Mouse (Mus musculus) urinary bladder, postnatal 4 days (tissue): Measurements from ENCODE around the gene Trmt10a.

ENCODE experiments used
- DNase-seq, 2 experiments: peaks; one replicate each; pipeline ENCODE4 v3.0.0; 2021 to 2022; ENCODE audit warnings: low spot score in 2 of 2

Trmt10a gene

DNA sequence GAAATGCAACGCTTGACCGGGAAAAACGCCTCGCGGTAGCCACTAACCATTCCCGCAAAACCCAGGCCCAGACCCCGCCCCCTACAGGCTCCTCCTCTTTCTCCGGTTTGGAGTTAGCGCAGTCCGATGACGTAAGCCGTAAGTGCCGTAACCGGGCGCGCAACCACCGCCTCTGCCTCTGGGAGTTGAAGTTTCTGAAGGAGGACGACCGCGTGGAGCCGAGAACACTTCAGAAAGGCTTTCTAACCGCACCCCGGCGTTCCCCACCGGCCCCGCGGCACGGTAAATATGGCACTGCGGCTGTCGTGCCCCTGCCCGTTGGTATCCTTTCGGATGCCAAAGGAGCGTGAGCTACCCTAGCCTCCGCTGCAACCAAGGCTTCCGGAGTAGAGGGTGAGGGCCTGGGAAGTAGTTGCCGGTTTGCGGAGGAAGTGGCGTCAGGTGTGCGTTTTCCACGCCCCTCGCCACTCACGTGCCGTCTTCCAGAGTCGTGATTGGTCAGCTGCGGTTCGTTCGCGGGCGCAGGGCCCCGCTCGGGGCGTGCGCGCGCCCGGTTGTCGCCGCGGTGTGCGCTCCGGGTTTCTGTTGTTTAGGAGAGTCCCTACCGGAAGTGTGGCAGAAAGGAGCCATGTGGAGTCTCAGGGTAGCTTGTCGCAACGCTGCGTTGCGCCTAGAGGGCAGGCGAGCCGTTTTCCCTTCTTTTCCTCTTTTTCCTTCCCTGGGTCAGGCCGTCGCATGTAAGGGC lies at the start of gene Trmt10a:
Trmt10a (plus strand) TSS at position 134 of the 745 bp plus-strand sequence.
- peak; percentile 96 to 99 for DNase-seq

DNA sequence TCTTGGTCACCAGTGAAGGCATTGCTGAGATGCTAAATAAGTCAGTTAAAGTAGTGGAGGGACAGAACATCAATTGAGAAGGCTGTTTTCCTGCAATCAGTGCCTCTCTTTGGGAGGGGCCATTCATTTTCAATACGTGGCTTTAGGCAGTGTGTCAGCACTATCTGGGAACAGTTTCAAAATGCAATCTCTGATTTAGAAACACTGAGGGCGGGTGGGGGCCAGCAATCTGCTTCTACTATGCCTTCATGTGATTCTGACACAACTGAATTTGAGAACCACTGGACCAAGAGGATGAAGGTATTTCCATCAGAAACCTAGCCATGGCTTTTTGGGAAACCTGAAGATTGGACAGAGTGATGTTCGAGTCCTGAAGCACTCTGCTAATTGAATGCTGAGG lies 47.9 kb upstream of the Trmt10a start:
- DNase-seq: no peak

DNA sequence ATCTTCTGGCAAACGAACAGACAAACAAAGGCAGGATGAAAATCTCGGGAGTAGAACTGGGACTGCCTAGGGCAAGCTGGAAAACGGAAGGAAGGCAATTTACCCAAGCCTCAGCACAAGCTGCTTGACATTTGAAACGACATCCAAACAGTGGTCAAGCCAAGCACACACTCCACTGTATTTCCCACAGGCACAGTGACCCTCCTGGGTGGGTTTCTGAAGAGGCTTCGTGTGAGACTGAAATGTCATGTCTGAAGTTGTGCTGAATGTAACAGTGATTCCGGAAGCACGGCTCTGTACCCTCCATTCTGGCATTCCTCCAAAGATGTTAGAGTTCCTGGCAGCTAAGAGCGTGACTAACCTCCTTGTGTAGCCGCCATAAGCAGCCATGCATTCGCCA lies 47.5 kb upstream of the Trmt10a start:
- DNase-seq: no peak

DNA sequence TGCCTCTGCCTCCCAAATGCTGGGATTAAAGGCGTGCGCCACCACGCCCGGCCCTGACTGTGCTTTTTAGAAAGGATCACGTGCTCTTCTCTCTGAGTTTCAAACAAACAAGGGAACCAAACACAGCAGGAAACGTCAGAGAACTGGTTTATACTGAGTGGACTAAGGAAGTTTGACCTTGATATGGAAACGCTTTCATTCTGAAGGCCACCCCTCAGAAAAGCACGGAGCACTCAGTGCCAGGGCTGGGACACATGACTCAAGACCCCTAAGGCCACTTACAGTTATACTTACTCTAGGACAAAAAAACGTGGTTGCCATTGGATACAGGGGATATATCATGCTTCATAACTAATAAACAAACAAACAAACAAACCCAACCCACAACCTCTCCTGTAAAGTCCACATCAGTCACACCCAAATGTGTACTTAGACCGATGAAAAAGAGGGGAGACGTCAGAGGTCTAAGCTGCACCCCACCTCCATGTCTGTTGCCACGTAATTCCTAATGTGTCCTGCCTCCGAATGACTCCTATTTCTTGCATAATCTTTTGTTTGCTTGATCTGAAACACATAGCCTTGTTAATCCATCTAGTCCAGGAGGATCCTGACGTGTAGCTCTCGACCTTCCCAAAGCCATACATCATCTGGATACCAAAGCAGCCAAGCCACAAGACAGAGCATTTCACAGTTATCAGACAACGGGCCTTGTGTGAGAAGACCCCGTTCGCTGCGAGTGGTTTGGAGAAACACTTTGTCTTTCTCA lies 46.8 kb upstream of the Trmt10a start:
- no peak for DNase-seq

DNA sequence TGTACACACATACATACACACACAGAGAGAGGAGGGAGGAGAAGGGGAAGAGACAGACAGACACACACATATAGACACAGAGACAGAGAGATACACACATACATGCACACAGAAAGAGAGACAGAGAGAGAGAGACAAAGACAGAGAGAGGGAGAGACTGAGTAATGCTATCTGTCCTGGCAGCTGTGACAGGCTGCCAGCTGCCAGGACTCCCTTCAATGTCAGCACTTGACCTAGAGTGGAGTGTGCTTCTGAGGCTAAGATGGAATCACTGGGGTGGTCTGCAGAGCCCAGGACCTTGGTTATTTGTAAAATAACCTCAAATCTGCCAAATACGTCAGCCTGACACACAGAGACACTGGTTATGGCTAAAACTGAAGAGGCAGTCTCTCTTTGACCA lies 45.5 kb upstream of the Trmt10a start:
- no peak for DNase-seq

DNA sequence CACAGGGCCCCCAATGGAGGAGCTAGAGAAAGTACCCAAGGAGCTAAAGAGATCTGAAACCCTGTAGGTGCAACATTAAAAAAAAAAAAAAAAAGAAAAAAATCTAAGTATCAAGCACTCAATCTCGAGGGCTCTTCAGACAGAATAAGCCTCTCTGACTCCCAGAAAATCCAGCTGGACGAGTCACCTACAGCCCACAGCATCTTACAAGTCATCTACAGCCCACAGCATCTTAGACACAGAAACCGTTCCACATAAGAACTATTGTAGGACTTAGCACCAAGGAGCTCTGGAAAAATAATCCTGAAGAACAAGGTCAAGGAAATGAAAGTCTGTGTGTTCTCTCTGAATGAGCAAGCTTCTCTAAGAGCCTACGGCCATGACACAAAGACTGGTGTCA lies 41.3 kb upstream of the Trmt10a start:
- no peak for DNase-seq

DNA sequence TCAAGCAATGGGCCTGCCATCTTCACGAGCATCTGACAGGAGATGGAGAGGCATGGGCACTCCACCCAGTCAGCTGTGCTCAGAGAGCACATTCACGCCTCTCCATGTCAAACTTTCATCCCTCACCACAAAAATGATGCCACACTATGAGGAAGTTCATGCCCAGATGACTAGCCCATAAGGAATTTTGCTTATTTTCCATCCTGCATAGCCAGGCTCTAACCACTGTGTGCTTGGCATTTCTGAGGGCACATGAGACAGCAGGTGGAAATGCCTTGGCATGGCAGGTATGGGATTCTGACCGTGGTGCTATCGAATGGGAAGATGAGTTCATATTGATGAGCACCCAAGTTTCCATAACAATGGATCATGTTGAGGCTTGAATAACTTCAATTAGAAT lies 39.6 kb upstream of the Trmt10a start:
- DNase-seq: no peak

DNA sequence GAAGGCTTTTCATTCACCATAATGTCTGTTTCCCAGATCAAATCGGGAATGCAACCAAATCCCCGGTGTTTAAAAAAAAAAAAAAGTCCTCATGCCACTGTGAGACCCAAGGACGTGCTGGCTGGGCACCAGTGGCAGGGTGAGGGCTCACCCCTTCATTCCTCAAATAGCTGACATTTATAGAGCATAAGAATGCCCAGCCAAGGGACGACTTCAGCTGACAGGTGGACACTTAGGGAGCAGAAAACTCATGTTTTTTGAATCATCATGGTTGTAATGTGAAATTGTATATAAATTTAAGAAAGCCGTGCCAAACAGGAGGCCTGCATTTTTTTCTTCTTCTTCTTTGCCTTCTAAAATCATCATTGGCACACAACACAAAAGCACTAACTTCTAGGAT lies 38.2 kb upstream of the Trmt10a start:
- DNase-seq: no peak

DNA sequence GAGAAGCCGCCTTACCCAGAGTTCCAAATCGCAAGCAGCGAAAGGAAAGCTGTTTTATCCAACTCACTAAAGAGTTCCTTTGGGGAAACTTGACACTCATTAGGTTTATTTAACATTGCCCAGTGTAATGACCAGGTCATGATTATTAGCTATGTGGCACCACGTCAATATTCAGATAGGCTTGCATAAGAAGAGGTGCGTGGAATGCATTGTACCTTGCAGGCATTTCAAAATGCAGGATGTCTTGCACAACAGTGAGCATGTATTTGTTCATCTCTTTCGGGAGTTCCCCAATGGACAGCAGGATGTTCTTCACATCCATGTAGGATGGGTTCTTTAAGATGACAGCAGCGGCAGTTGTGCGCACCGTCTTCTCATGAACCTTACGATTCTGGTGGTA lies 36.4 kb upstream of the Trmt10a start:
- no peak for DNase-seq

DNA sequence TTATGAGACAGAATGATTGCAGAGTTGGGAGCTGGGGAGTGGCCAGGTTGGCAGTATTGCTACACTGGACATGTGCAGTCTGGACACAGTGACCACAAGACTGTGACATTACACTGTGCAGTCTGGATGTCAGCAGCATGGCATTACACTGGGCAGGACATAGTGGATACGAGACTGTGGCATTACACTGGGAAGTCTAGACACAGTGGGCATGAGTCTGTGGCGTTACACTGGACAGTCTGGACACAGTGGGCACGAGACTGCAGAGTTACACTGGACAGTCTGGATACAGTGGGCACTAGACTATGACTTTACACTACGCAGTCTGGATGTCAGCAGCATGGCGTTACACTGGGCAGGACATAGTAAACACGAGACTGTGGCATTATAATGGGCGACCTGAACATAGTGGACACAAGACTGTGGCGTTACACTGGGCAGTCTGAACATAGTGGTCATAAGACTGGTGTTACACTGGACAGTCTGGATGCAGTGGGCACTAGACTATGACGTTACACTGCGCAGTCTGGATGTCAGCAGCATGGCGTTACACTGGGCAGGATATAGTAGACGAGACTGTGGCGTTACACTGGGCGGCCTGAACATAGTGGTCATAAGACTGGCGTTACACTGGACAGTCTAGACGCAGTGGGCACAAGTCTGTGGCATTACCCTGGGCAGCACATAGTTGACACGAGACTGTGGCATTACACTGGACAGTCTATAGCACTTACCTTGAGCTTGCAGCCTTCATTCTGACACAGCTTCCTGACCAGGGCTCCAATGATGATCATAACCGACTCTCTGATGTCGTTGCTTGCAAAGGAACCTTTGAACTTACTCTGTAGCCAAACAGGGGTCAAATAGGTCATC lies 32.1 kb upstream of the Trmt10a start:
- no peak for DNase-seq

DNA sequence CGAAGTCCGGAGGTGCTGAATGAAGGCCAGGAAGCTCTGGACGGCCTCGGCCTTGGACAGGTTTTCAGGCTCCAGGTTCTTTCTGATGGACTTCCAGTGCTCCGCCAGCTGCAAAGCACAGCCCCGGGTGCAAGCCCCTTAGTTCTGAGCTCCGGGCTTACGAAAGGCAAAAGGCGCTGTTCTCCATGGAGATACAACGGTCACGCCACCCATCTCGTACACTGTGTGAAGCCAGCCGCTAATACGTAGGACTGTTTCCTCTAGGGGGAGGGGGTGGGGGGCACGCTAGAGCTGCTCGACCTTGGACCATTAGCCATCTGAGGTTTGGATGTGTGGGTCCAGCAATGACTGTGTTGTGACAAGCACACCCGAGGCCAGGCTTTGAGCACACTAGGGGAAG lies 29.1 kb upstream of the Trmt10a start:
- DNase-seq: no peak

DNA sequence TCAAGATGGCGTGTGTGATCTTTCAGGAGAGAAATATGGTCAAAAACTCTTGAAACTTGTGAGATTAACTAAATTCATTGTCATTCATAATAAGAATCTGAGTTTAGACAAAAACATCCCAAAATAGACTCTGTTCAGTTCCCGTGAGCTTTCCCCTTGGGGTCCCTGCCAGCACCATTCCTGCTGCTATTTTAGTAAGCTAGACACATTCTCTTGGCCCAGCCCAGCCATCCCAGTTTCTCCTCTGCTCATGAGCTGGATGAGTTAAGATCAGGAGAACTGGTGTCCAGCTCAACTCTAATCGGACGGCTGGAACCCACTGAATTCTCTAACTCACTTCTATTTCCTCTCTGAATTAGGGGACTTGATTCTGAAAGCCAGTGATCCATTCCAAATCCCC lies 26.4 kb upstream of the Trmt10a start:
- no peak for DNase-seq

DNA sequence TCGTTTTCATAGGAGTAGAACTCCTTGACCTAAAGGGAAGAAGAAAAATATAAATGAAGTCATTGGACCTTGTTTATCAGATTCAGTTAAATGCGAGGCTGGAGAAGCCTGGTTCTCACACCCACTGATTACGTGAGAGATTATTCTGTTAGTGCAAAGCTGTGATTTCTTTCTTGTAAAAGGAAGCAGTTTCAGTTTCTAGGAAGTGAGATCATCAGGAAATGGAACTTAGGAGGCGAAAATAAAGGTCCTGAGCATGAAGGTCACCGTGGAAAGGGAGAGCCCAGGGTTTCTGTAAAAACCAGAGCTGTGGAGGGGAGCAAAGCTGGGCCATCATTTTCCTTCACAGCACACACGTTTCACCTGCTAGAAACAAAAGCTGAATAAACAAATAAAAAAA lies 24.9 kb upstream of the Trmt10a start:
- no peak for DNase-seq

DNA sequence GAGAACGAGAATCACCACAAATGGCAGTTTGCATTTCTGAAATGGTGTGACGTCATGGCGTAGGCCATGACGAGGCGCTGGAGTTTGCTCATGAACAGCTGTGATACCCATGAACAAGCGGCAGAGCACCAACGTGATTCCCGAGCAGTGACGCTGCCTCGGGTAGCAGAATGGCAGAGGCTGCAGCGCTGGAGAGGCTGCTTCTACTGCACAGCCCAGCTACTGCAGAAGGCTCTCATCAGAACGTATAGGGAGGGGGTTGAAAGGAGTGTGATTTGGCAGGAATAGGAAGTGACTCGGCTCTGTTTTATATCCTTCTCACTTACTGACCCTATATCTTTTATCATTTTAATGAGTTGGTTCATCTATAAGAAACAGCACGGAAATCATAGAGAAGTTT lies 24.4 kb upstream of the Trmt10a start:
- no peak for DNase-seq

DNA sequence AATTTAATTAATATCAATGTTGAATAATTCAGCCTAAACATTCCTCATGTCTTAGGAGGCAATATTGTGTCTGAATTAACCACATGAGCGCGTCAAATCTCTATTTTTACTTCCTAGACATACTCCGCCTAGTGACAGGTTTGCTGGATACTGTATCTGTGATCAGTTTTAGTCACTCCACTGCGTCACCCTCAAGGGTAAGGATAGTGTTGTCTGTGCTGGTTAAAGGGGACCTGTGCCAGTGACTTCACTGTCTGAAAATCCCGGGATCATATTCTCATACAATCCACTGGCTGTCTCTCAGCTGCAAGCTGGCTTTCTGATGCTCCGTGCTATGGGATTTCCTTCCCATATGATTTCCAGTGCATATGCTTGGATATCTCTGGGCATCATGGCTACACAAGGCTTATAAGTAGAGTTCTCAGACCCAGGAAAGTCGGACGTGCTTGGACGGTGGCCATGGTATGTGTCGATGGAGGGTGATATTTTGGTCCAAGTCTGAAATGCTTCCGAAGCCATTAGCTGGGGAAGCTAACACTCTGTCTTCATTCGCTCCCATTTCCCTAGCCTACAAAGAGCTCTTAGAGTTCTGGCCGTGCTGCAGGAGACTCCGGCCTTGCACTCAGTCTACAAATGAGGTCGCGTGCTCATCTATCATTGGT lies 23.7 kb upstream of the Trmt10a start:
- no peak for DNase-seq

DNA sequence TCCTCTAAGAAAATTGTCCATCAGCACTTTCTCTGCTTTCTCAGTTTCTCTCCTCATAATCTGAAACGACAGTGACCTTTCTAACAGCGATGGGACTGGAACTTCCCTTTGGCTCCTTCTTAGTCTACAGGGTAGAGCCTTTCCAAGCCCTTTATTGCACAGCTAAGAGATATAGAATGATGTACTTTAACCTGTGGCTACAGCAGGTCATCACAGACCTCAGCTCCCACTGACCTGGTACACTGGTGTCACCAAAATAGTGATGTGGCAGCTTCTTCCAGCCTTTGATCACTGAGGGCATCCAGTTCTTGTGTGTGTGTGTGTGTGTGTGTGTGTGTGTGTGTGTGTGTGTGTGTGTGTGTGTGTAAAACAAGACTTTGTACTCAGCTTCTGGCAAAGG lies 21.8 kb upstream of the Trmt10a start:
- DNase-seq: no peak

DNA sequence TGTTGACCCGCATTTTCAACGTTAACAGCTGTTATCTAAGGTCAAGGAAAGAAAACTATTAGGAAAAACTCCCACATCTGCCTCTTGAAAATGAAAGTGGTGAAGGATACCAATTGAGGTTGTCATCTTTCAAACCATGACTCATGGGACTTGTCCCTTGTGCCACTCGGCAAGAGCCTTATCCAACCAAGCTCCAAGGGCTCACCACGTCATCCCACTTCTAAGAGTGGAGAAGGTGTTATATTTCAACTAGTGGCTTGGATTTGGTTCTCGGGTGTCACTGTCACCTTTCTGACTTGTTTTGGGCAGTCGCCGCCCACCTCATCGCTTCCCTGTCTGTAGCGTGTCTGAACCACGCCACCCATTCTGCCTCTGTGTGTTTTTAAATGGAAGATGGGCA lies 19.4 kb upstream of the Trmt10a start:
- DNase-seq: no peak

DNA sequence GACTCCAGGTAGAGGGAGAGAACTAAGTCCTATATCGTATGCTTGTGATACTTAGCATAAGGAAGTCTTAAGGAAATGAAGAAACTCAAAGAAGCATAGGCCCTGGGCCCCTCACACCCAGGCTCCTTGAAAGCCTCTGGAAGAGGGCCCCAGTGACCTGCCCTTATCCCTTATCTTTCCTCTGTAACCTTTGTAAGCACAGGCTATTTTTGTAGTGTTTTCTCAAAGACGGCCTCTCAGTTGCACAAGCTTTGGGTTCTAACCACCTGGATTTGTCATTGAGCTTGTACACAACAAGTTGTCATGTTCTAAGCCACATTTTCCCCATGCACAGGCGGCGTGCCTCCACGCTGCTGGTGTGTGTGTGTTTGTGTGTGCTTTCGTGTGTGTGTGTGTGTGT lies 14.1 kb upstream of the Trmt10a start:
- DNase-seq: no peak

DNA sequence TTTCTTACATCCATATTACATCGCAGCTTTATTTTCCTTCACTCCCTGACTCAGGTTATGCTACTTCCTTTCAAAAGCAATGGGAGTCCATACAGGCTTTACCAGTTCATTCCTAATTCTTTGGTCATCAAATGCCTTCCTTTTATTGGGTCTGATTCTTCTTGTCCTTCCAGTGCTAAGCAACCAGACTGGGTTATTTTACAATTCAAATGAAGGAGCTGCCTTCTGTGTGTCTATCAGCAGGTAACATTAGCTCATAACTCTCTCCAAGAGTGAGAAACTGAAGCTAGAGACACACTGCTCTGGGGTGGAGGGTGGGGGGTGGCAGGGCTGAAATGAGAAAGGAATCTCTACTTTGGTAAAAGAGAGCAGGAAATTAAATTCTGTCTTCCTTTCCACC lies 12.6 kb upstream of the Trmt10a start:
- no peak for DNase-seq

DNA sequence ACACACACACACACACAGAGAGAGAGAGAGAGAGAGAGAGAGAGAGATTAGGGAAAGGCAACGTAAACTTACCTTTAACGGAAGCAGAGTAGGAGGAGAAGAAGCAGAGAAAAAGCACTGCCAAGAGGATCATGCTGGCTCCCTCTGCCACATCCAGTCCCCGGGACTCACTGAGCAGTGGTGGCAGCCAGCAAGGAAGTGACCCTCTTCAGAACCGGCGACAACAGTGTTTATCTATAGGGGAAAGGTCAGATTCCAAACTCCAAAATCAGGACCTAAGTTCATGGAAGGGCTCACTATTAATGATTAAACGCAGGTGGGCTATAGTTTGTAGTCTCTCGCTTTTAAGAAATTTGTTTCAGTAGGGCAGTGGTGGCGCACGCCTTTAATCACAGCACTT lies 12.1 kb upstream of the Trmt10a start:
- DNase-seq: no peak

DNA sequence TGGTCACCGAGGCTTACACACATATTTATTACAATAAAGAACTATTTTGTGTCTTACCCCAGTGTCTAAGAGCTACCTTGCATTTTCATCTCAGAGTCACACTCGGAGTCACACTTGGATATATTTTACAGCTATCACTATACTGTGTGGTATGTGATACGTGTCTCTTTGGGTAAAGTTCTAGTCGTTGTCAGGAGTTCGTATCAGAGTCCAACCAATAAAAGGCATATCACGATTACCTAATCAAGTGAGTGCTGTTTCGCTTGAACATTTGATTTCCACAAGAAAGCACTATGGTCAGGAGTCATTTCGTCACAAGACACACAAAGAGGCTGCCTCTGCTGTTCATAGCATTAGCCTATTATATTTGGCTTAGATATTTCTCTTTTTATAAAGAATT lies 9.8 kb upstream of the Trmt10a start:
- no peak for DNase-seq

DNA sequence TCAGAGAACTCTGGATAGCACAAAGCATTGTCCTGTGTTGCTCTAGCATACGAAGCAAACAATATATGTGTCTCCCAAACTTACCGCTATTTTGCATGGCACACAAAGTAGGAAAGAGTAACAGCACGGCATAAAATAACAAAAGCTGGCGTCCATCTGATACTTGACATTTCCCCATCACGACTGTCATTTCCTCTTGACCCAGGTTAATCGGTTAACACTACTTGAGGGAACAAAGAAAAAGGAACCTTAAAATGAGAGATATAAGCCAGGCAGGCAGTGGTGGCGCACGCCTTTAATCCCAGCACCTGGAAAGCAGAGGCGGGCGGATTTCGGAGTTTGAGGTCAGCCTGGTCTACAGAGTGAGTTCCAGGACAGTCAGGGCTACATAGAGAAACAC lies 9.3 kb upstream of the Trmt10a start:
- DNase-seq: no peak
